Mouse (Mus musculus): ENCODE data around the gene Bcl9l. TPM values are rescaled to one million over a fixed set of nuclear protein-coding genes. Genes with fewer than 3 reads are reported as not detected.
"Not testable (repeated sequence)": the region's sequence is repeated elsewhere in the genome, so short reads cannot be mapped to it uniquely, and the experiment has no call there.

The Bcl9l gene
- total RNA-seq (2021), result 10 to 100 TPM; 56.8 to 64.0 TPM

GRCm38 (mm10) chr9:44482552-44482951, at the start of gene Bcl9l:
Bcl9l (plus strand) TSS chr9:44482825.
- peak; percentile 97 for DNase-seq

- no peak for DNase-seq
These were observed 46.9 kb upstream of the Bcl9l start for GRCm38 (mm10) chr9:44435747-44436146.

GRCm38 (mm10) chr9:44440961-44441360, 41.7 kb upstream of the Bcl9l start, which contains the start of gene Foxr1:
Foxr1 (minus strand) TSS chr9:44441136.
- no peak for DNase-seq

- DNase-seq, result not testable (repeated sequence)
These were observed 38.1 kb upstream of the Bcl9l start for GRCm38 (mm10) chr9:44444402-44445025.

GRCm38 (mm10) chr9:44450387-44450786, 32.2 kb upstream of the Bcl9l start:
- no peak for DNase-seq

- DNase-seq, result peak; percentile 91
These were observed 28.3 kb upstream of the Bcl9l start for GRCm38 (mm10) chr9:44454132-44454890.

GRCm38 (mm10) chr9:44454891-44455220, 27.8 kb upstream of the Bcl9l start, which contains the start of gene Upk2:
Upk2 (minus strand) TSS chr9:44454976.
- DNase-seq, result no peak

- DNase-seq, result peak; percentile 36
These were observed 25.4 kb upstream of the Bcl9l start for GRCm38 (mm10) chr9:44457035-44457742.

GRCm38 (mm10) chr9:44461950-44462349, 20.7 kb upstream of the Bcl9l start:
- DNase-seq, result no peak

- no peak for DNase-seq
These were observed 14.4 kb upstream of the Bcl9l start for GRCm38 (mm10) chr9:44468224-44468623.

GRCm38 (mm10) chr9:44468800-44469199, 13.8 kb upstream of the Bcl9l start:
- DNase-seq, result no peak

- DNase-seq, result peak; percentile 27
These were observed 9.4 kb upstream of the Bcl9l start for GRCm38 (mm10) chr9:44473184-44473583.

- no peak for DNase-seq
These were observed 8.3 kb upstream of the Bcl9l start for GRCm38 (mm10) chr9:44474327-44474726.

GRCm38 (mm10) chr9:44475936-44476335, 6.7 kb upstream of the Bcl9l start:
- DNase-seq, result peak; percentile 26

GRCm38 (mm10) chr9:44477339-44478228, 5.0 kb upstream of the Bcl9l start:
- DNase-seq, result peak; percentile 56

- DNase-seq, result peak; percentile 74
These were observed 4.2 kb upstream of the Bcl9l start for GRCm38 (mm10) chr9:44478229-44478921.

GRCm38 (mm10) chr9:44478959-44479605, 3.5 kb upstream of the Bcl9l start:
- peak; percentile 86 for DNase-seq

- DNase-seq, result peak; percentile 92
These were observed 2.8 kb upstream of the Bcl9l start for GRCm38 (mm10) chr9:44479628-44480428.

- no peak for DNase-seq
These were observed 513 bp upstream of the Bcl9l start for GRCm38 (mm10) chr9:44482112-44482511.

- DNase-seq, result no peak
These were observed 450 bp downstream of the Bcl9l start for GRCm38 (mm10) chr9:44483041-44483509.

All from heart, postnatal 4 days (tissue).